Mouse (Mus musculus): Measurements from ENCODE around the gene Plxnb1. TPM values are rescaled to one million over a fixed set of nuclear protein-coding genes. Genes with fewer than 3 reads are reported as not detected.

Plxnb1 gene
- polyA plus RNA-seq, 1 experiment from 2014 or later = 8.4 TPM

DNA sequence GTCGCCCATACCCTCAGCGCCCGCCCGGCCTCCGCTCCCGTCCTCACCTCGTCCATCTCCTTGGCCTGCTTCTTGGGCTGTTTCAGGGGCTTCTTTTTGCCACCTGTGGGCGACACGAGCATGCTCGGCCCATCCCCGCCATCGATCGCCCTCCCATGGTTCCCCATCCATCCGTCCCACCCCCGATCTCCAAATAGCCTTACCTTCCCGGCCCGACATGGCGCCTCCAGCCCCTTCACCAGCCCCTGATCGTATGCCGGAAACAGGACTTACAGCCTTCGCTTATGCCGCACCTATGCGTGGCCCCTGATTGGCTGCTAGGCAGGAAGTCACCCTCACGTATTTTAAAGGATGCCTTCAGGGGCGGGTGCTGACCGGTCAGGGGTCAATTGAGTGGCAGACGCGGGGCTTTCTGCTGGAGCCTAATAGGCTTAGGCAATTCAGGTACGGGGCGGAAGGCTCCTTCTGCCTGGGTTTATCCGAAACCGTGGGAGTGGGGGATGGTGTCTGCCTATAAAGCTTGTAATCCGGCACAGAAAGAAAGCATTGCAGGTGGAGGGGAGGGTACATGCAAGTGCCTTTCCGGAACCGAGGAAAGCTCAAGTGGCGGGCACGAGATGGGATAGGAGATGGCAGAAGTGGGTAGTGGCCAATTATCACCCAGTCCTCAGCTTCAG, 12.9 kb upstream of the Plxnb1 start, which contains the start of the genes Ccdc51 and Tma7:
TSS of gene Ccdc51 (plus strand) at position 370 of the 677 bp plus-strand sequence.
TSS of gene Tma7 (minus strand) at position 464 of the 677 bp plus-strand sequence.
- Histone ChIP-seq H3K27me3 (ENCODE audit: insufficient read depth, low read length) (no peaks in the 10 kb centered on the region), H3K9ac (ENCODE audit: low read depth, low read length) (peak within 1 kb of the TSS; percentile 78), H3K4me3 (replicated peaks; ENCODE audit: low read depth, low read length) (peak within 1 kb of the TSS; percentile 67), H3K4me2 (ENCODE audit: low read length) (peak within 1 kb of the TSS; percentile 66), H3K27ac (peak within 1 kb of the TSS; percentile 75), H3K9me3 (replicated peaks; ENCODE audit: low read length) (no peaks in the 10 kb centered on the region), H3K36me3 (ENCODE audit: insufficient read depth, low read length) (0 out of 2 replicates have a peak, but pooled peaks cover 8% of the 10 kb centered on the region), H3K4me1 (replicated peaks; ENCODE audit: insufficient read depth, low read length) (peaks cover 17% of the 10 kb centered on the region; the same call in 1 of the 2 replicates)
- peak; percentile 96 for ATAC-seq (replicated peaks; ENCODE audit: low FRiP score, low read depth)
- under 1% methylated on average over 37 of the region's 37 CpGs for WGBS
- DNase-seq (ENCODE audit: low spot score) = peak; percentile 94
- no peak for TF ChIP-seq CTCF (IDR thresholded peaks at IDR 0.05; ENCODE audit: low read depth)

DNA sequence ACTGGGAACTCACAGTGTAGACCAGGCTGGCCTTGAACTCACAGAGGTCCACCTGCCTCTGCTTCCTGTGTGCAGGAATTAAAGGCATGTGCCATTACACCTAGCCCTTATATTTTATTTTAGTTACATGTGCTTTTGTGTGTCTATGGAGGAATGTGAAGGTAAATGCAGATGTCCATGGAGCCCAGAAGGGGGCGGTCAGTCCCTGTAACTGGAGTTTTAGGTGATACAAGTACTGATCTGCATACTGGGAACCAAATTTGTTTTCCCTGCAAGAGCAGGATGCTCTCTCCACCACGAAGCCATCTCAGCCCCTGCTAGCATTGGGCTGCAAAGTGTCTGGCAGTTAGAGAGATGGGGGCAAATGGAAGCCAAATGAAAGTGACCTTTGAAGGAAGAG, 10.3 kb upstream of the Plxnb1 start:
- H3K9ac ChIP-seq (ENCODE audit: low read depth, low read length) = no peak overlapping the region
- no peaks in the 10 kb centered on the region for H3K27me3 ChIP-seq (ENCODE audit: insufficient read depth, low read length)
- peak; percentile 77 for TF ChIP-seq CTCF (IDR thresholded peaks at IDR 0.05; ENCODE audit: low read depth)
- no peak overlapping the region for H3K4me3 ChIP-seq (replicated peaks; ENCODE audit: low read depth, low read length)
- DNase-seq (ENCODE audit: low spot score) (peak; percentile 84), ATAC-seq (replicated peaks; ENCODE audit: low FRiP score, low read depth) (no peak)
- H3K9me3 ChIP-seq (replicated peaks; ENCODE audit: low read length) = no peaks in the 10 kb centered on the region
- H3K4me2 ChIP-seq (ENCODE audit: low read length) = no peak overlapping the region
- WGBS = 21% methylated on average over 2 of the region's 2 CpGs
- H3K36me3 ChIP-seq (ENCODE audit: insufficient read depth, low read length) = 0 out of 2 replicates have a peak, but pooled peaks cover 8% of the 10 kb centered on the region
- H3K27ac ChIP-seq = no peak overlapping the region
- peaks cover 17% of the 10 kb centered on the region; the same call in 1 of the 2 replicates for H3K4me1 ChIP-seq (replicated peaks; ENCODE audit: insufficient read depth, low read length)

DNA sequence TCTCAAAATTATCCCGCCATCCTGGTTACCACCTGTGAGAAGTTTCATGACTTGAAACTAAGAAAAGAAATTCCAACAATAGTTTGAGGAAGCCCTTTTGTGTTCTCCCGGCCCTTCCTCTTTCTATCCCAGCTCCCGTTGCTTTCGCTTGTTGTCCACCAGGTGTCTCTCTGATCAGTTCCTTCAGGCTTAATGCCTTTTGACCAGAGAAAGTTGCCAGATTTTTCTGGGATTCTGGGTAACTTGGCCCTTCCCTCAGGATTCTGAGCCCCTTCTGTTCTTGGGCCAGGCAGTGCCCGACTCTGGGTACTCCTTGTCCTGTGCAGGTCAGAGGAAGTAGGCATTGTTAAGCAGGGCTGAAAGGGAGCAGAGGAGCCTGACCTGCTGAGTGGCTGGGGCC, 7.2 kb upstream of the Plxnb1 start:
- no peak overlapping the region for H3K9ac ChIP-seq (ENCODE audit: low read depth, low read length)
- no peak overlapping the region for H3K4me2 ChIP-seq (ENCODE audit: low read length)
- 11% methylated on average over 5 of the region's 5 CpGs for WGBS
- no peaks in the 10 kb centered on the region for H3K27me3 ChIP-seq (ENCODE audit: insufficient read depth, low read length)
- H3K4me1 ChIP-seq (replicated peaks; ENCODE audit: insufficient read depth, low read length) = peaks cover 10% of the 10 kb centered on the region; the same call in 1 of the 2 replicates
- no peak for ATAC-seq (replicated peaks; ENCODE audit: low FRiP score, low read depth)
- H3K27ac ChIP-seq = no peak overlapping the region
- peak; percentile 88 for DNase-seq (ENCODE audit: low spot score)
- TF ChIP-seq CTCF (IDR thresholded peaks at IDR 0.05; ENCODE audit: low read depth) = peak; percentile 80
- no peaks in the 10 kb centered on the region for H3K36me3 ChIP-seq (ENCODE audit: insufficient read depth, low read length)
- H3K4me3 ChIP-seq (replicated peaks; ENCODE audit: low read depth, low read length) = no peak overlapping the region
- no peaks in the 10 kb centered on the region for H3K9me3 ChIP-seq (replicated peaks; ENCODE audit: low read length)

DNA sequence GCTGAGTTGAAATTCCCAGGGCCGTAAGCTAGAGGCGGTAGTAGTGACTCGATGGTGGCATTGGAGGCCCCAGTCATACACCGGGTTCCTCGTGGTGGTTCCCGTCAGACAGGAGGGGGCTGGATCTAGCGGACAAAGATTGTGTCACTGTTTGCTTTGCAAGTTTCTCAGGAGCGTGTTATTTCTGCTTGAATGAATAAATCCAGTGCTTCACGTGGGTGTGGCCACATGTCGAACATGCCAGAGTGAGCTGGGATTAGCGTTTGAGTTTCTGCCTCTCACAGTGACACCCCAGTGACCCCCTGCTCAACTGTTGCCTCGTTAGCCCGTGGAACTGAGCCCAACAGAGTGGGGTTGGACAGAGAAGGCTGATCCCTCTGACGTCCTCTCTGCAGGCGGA, 4.7 kb upstream of the Plxnb1 start:
- Histone ChIP-seq H3K4me3 (replicated peaks; ENCODE audit: low read depth, low read length) (no peak overlapping the region), H3K9me3 (replicated peaks; ENCODE audit: low read length) (no peaks in the 10 kb centered on the region), H3K27me3 (ENCODE audit: insufficient read depth, low read length) (no peaks in the 10 kb centered on the region), H3K4me2 (ENCODE audit: low read length) (no peak overlapping the region), H3K27ac (0 out of 2 replicates have a peak overlapping the region, but pooled peaks have one; percentile 16), H3K36me3 (ENCODE audit: insufficient read depth, low read length) (no peaks in the 10 kb centered on the region), H3K9ac (ENCODE audit: low read depth, low read length) (no peak overlapping the region), H3K4me1 (replicated peaks; ENCODE audit: insufficient read depth, low read length) (peaks cover 20% of the 10 kb centered on the region)
- ATAC-seq (replicated peaks; ENCODE audit: low FRiP score, low read depth) (no peak), DNase-seq (ENCODE audit: low spot score) (no peak)
- WGBS = 43% methylated on average over 15 of the region's 15 CpGs
- TF ChIP-seq CTCF (IDR thresholded peaks at IDR 0.05; ENCODE audit: low read depth) = no peak

DNA sequence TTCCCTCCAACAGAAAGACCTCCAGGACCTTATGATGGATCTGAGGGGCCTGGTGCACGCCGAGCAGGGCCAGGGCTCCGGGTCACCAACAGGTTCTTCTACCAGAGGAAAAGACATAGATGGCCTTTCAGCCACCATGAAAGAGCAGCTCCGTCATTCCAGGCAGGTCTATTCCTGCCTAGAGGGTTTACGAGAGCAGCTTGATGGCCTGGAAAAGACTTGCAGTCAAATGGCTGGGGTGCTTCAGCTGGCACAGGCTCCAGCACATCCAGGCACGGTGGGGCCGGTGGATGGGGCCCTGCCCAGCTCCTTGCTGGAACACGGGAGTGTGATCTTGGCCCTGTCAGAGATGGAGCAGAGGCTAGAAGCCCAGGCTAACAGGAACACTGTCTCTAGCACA, 3.4 kb upstream of the Plxnb1 start:
- DNase-seq (ENCODE audit: low spot score) = no peak
- no peak overlapping the region for H3K4me3 ChIP-seq (replicated peaks; ENCODE audit: low read depth, low read length)
- H3K4me2 ChIP-seq (ENCODE audit: low read length) = no peak overlapping the region
- no peak for ATAC-seq (replicated peaks; ENCODE audit: low FRiP score, low read depth)
- no peak overlapping the region for H3K27ac ChIP-seq
- WGBS = 84% methylated on average over 8 of the region's 8 CpGs
- H3K4me1 ChIP-seq (replicated peaks; ENCODE audit: insufficient read depth, low read length) = peaks cover 20% of the 10 kb centered on the region
- H3K27me3 ChIP-seq (ENCODE audit: insufficient read depth, low read length) = no peaks in the 10 kb centered on the region
- TF ChIP-seq CTCF (IDR thresholded peaks at IDR 0.05; ENCODE audit: low read depth) = no peak
- no peaks in the 10 kb centered on the region for H3K9me3 ChIP-seq (replicated peaks; ENCODE audit: low read length)
- no peak overlapping the region for H3K9ac ChIP-seq (ENCODE audit: low read depth, low read length)
- no peaks in the 10 kb centered on the region for H3K36me3 ChIP-seq (ENCODE audit: insufficient read depth, low read length)

DNA sequence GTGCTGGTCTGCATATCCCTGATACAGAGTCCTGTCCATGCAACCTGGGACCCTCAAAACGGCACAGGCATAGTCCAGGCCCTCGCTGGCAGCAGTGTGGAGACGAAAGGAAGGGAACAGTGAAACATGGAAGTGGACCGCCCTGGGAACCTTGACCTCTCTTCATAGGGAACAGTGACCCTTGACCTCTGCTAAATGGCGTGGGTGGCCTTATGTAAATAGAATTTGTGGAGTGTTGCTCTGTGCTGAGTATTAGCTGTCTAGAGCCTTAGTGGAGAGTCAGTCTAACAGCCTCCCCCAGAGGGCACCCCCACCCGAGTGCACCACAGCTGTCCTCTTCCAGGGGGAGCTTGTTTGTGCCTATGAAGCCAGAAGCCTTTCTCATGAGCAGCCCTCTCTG, 2.4 kb upstream of the Plxnb1 start:
- no peaks in the 10 kb centered on the region for H3K9me3 ChIP-seq (replicated peaks; ENCODE audit: low read length)
- no peak overlapping the region for H3K9ac ChIP-seq (ENCODE audit: low read depth, low read length)
- H3K4me1 ChIP-seq (replicated peaks; ENCODE audit: insufficient read depth, low read length) = peaks cover 25% of the 10 kb centered on the region
- H3K4me2 ChIP-seq (ENCODE audit: low read length) = no peak overlapping the region
- TF ChIP-seq CTCF (IDR thresholded peaks at IDR 0.05; ENCODE audit: low read depth) = no peak
- WGBS = 52% methylated on average over 6 of the region's 6 CpGs
- no peak overlapping the region for H3K4me3 ChIP-seq (replicated peaks; ENCODE audit: low read depth, low read length)
- no peaks in the 10 kb centered on the region for H3K36me3 ChIP-seq (ENCODE audit: insufficient read depth, low read length)
- ATAC-seq (replicated peaks; ENCODE audit: low FRiP score, low read depth) (no peak), DNase-seq (ENCODE audit: low spot score) (no peak)
- H3K27me3 ChIP-seq (ENCODE audit: insufficient read depth, low read length) = no peaks in the 10 kb centered on the region
- no peak overlapping the region for H3K27ac ChIP-seq

All from kidney, postnatal 0 days (tissue).